Comparison of ENCODE assay signal across 8 mouse cellular contexts in the genomic region with DNA sequence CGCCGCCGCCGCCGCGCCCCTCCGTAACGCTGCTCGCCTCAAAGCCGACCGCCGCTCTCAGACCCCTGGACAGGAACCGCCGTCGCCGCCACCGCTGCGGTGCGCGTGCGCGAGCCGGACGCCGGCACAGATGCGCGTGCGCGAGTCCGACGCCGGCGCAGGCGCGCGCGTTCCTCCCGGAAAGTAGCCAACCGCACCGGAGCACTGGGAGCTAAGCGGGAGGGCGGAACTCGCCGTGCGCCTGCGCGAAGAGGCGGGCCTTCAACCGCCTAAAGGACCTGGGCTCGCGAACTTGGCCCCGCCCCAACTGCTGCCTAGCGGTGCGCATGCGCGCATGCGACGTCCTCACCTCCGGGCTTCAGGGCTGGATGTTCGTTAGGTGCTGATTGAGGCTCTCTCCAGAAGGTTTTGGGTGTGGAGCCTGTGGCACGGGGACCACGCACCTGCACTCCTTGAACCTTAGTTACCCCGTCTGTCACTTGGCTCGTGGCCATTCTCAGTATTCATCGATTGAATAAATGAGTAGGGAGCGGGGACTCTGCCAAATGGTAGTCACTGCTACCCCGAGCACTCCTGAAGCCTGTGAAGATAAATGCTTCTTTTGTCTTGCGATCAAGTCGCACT. TPM values are rescaled to one million over a fixed set of nuclear protein-coding genes. Genes with fewer than 3 reads are reported as not detected.
DNase-seq lines count a peak whose midpoint lies in the region; ATAC-seq lines count a peak whose summit lies in the region.

A gene (minus strand): TSS at position 85 of the 624 bp plus-strand sequence.

- WGBS in forebrain, embryonic 14.5 days, result under 1% methylated on average over 51 of the region's 69 CpGs
- WGBS in neural tube, embryonic 15.5 days, result under 1% methylated on average over 64 of the region's 69 CpGs

- H3K4me3 ChIP-seq in forebrain, embryonic 14.5 days (ENCODE audit: low read depth, low read length), result peak within 1 kb of the TSS; percentile 100
- H3K4me3 ChIP-seq in neural tube, embryonic 15.5 days (replicated peaks), result peak within 1 kb of the TSS; percentile 78

- H3K27me3 ChIP-seq in forebrain, embryonic 14.5 days (replicated peaks; ENCODE audit: control insufficient read depth, insufficient read depth, low read length), result no peaks in the 10 kb centered on the region
- H3K27me3 ChIP-seq in neural tube, embryonic 15.5 days (replicated peaks), result no peaks in the 10 kb centered on the region

- peak within 1 kb of the TSS; percentile 82 for H3K27ac ChIP-seq in forebrain, embryonic 14.5 days (ENCODE audit: low read depth, low read length)
- peak within 1 kb of the TSS; percentile 89 for H3K27ac ChIP-seq in neural tube, embryonic 15.5 days (replicated peaks)

- H3K4me2 ChIP-seq in forebrain, embryonic 14.5 days (ENCODE audit: low read length), result peak within 1 kb of the TSS; percentile 99
- peak within 1 kb of the TSS; percentile 98 for H3K4me2 ChIP-seq in neural tube, embryonic 15.5 days

- ATAC-seq in forebrain, embryonic 14.5 days, result peak; percentile 91
- peak; percentile 91 for ATAC-seq in neural tube, embryonic 15.5 days (ENCODE audit: low FRiP score)

- DNase-seq in ES-CJ7 (ENCODE audit: low read depth, low spot score), result peak; percentile 100
- peak; percentile 100 for DNase-seq in cerebellum, adult 11 months
- DNase-seq in forebrain, embryonic 14.5 days (ENCODE audit: low spot score), result peak; percentile 99
- peak; percentile 100 for DNase-seq in heart, postnatal 14 days
- DNase-seq in layer of hippocampus, adult 11-12 months (ENCODE audit: low spot score), result peak; percentile 99
- DNase-seq in lung, adult 18-20 months, result peak; percentile 98 to 99
- peak; percentile 99 for DNase-seq in testis, postnatal 14 days (ENCODE audit: low spot score)

- peaks cover 25% of the 10 kb centered on the region for H3K4me1 ChIP-seq in forebrain, embryonic 14.5 days (ENCODE audit: control insufficient read depth, insufficient read depth, low read length)
- H3K4me1 ChIP-seq in neural tube, embryonic 15.5 days, result peaks cover 52% of the 10 kb centered on the region

- intact Hi-C loops in heart, postnatal 14 days (cut with DNase I), result no loop called here

- peak within 1 kb of the TSS; percentile 97 for H3K9ac ChIP-seq in forebrain, embryonic 14.5 days (ENCODE audit: low read length)
- peak within 1 kb of the TSS; percentile 89 for H3K9ac ChIP-seq in neural tube, embryonic 15.5 days (replicated peaks)

- peaks cover 21% of the 10 kb centered on the region for H3K36me3 ChIP-seq in forebrain, embryonic 14.5 days (ENCODE audit: control insufficient read depth, insufficient read depth, low read length)
- peaks cover 5% of the 10 kb centered on the region; the same call in 1 of the 2 replicates for H3K36me3 ChIP-seq in neural tube, embryonic 15.5 days

- no peaks in the 10 kb centered on the region for H3K9me3 ChIP-seq in forebrain, embryonic 14.5 days (replicated peaks; ENCODE audit: control insufficient read depth, low read length)
- no peaks in the 10 kb centered on the region for H3K9me3 ChIP-seq in neural tube, embryonic 15.5 days (replicated peaks)

RNA-seq across cellular contexts. Expression of the gene that starts here (rescaled TPM):
- polyA plus RNA-seq in forebrain, embryonic 14.5 days (2014; fragmentation: Nextera tagmentation; extraction: Ambion mirVana), result 11.8 and 14.0 TPM in 2 replicates
- 10 to 100 TPM; 41.3 to 44.0 TPM for total RNA-seq in heart, postnatal 14 days (2021)
- polyA plus RNA-seq in neural tube, embryonic 15.5 days (2015; fragmentation: Nextera tagmentation; extraction: Ambion mirVana), result 11.8 and 12.6 TPM in 2 replicates

Comparison
In these comparisons a context has a peak if more than half of its experiments do, and no peak if none do; other contexts are left out.
1. Peak in every context shown above with its lines: DNase-seq, ATAC-seq, H3K4me3 ChIP-seq and H3K27ac ChIP-seq.